Mouse (Mus musculus): ENCODE measurements around the gene Msi2. TPM values are rescaled to one million over a fixed set of nuclear protein-coding genes. Genes with fewer than 3 reads are reported as not detected.

Msi2 gene
- total and polyA plus RNA-seq, 2 experiments from 2014 or later = 33.0 to 170 TPM

DNA sequence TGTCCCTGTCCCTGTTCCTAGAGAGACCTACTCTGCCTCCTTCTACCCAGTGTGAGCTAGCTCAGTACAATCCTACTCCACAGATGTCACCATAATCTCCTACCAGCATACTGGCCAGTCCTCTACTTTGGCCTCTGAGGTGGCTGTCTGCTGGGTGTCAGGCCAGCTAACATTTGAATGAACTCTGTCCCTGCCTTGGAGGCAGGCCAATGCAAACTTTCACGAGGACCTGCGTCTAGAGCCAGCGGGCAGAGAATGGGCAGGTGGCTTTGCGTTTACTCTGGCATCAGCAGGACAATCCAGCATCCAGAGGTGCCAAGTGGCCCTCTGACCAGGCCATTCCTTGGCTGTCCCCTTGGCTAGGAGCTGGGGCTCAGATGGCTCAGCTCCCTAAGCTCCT lies 331.4 kb downstream of the Msi2 start:
- no peak for ATAC-seq
- WGBS = 54% methylated on average over 4 of the region's 4 CpGs
- Histone ChIP-seq H3K4me3 (ENCODE audit: low read length) (no peak overlapping the region), H3K36me3 (ENCODE audit: insufficient read depth, low read length) (no peaks in the 10 kb centered on the region), H3K4me2 (ENCODE audit: low read depth, low read length) (no peak overlapping the region), H3K9ac (replicated peaks; ENCODE audit: low read length) (no peak overlapping the region), H3K4me1 (ENCODE audit: insufficient read depth, low read length) (0 out of 2 replicates have a peak, but pooled peaks cover 3% of the 10 kb centered on the region), H3K27ac (no peak overlapping the region), H3K9me3 (ENCODE audit: low read length) (no peaks in the 10 kb centered on the region), H3K27me3 (ENCODE audit: insufficient read depth, low read length) (no peaks in the 10 kb centered on the region)
- DNase-seq (ENCODE audit: low spot score) = no peak
- TF ChIP-seq CTCF (IDR thresholded peaks at IDR 0.05; ENCODE audit: low read depth) = no peak

DNA sequence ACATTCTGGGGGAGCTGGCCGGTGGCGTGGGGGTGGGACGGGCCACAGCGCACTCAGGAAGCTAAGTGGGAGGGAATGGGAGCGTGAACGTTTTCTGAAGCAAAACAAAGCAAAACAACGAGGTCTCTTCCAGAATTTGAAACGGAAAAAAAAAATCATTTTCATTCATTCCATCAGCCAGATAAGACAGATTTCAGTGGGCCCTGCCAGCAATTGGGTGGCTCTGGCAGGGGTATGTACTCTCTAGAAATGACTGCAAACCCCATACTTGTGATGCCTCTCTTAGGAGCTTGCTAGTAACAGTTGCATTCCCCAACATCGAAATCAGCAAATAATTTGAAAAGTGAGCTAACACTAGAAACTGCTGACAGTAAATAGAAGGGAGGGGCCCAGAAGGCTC lies 335.9 kb downstream of the Msi2 start:
- H3K36me3 ChIP-seq (ENCODE audit: insufficient read depth, low read length) = no peaks in the 10 kb centered on the region; the same call in 1 of the 2 replicates
- no peak overlapping the region for H3K4me3 ChIP-seq (ENCODE audit: low read length)
- no peak overlapping the region for H3K27ac ChIP-seq
- DNase-seq (ENCODE audit: low spot score) = no peak
- TF ChIP-seq CTCF (IDR thresholded peaks at IDR 0.05; ENCODE audit: low read depth) = no peak
- no peak for ATAC-seq
- H3K27me3 ChIP-seq (ENCODE audit: insufficient read depth, low read length) = no peaks in the 10 kb centered on the region
- H3K9me3 ChIP-seq (ENCODE audit: low read length) = no peaks in the 10 kb centered on the region
- no peak overlapping the region for H3K4me2 ChIP-seq (ENCODE audit: low read depth, low read length)
- H3K4me1 ChIP-seq (ENCODE audit: insufficient read depth, low read length) = 0 out of 2 replicates have a peak, but pooled peaks cover 2% of the 10 kb centered on the region
- H3K9ac ChIP-seq (replicated peaks; ENCODE audit: low read length) = no peak overlapping the region
- 68% methylated on average over 9 of the region's 9 CpGs for WGBS

DNA sequence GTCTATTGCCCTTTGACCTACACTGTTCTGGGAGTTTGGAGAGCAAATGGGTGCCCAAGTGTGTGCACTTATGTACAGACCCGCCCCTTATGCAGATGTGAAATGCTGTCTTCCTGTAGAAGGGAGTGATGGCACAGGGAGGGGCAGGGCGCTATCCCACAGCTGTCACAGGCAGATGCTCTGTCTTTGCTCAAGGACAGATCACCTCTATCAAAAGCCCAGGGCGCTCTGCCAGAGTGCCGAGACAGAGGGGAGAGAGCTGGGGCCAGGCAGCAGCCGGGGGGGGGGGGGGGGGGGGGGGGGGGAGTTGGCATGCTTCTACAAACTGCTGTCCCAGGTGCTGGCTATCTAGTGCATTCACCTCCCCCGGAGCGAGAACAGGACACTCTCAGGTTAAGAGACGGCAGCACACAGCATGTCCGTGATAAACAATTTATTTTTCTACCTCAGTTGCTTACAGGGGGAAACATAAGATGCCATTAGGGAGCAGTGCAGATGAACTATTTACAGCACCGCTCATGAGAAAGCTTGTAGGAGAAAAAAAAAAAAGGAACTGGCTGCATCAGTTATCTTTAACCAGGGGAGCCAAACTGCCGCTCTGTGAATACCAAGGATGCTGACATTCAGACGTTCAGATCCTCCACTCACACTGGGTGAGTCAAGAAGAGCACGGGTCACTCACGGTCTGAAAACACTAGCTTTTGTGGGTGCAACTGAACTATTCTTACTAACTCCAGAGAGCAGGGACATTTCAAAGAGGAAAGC lies 337.0 kb downstream of the Msi2 start:
- H3K4me3 ChIP-seq (ENCODE audit: low read length) = no peak overlapping the region
- peak; percentile 16; the same call in 1 of the 2 replicates for ATAC-seq
- H3K4me2 ChIP-seq (ENCODE audit: low read depth, low read length) = no peak overlapping the region
- H3K27me3 ChIP-seq (ENCODE audit: insufficient read depth, low read length) = no peaks in the 10 kb centered on the region
- no peaks in the 10 kb centered on the region for H3K9me3 ChIP-seq (ENCODE audit: low read length)
- no peaks in the 10 kb centered on the region for H3K4me1 ChIP-seq (ENCODE audit: insufficient read depth, low read length)
- no peak for DNase-seq (ENCODE audit: low spot score)
- H3K27ac ChIP-seq = no peak overlapping the region
- no peak for TF ChIP-seq CTCF (IDR thresholded peaks at IDR 0.05; ENCODE audit: low read depth)
- no peaks in the 10 kb centered on the region; the same call in 1 of the 2 replicates for H3K36me3 ChIP-seq (ENCODE audit: insufficient read depth, low read length)
- no peak overlapping the region for H3K9ac ChIP-seq (replicated peaks; ENCODE audit: low read length)
- 48% methylated on average over 11 of the region's 14 CpGs for WGBS

DNA sequence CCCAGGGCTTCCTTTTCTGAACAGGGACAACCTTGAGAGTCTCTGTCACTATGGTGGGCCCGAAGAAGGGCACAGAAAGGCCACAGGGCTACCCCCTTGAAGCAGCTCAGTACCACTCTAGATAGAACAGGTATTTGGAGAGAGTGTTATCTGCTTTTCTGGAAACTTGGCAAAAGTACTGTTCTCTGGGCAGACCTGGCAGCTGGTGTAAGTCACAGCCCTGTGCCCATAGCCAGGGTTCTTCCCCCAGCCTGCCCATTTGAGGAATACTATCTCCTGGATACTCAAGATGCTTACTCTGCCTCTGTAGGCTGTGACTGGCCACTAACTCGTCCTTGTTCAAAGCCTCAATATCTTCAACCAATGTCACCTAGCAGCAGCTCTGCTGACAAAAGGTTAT lies 338.7 kb downstream of the Msi2 start:
- no peaks in the 10 kb centered on the region for H3K4me1 ChIP-seq (ENCODE audit: insufficient read depth, low read length)
- H3K4me2 ChIP-seq (ENCODE audit: low read depth, low read length) = no peak overlapping the region
- no peaks in the 10 kb centered on the region for H3K9me3 ChIP-seq (ENCODE audit: low read length)
- no peak overlapping the region for H3K4me3 ChIP-seq (ENCODE audit: low read length)
- H3K27me3 ChIP-seq (ENCODE audit: insufficient read depth, low read length) = no peaks in the 10 kb centered on the region
- H3K27ac ChIP-seq = no peak overlapping the region
- H3K9ac ChIP-seq (replicated peaks; ENCODE audit: low read length) = no peak overlapping the region
- no peak for TF ChIP-seq CTCF (IDR thresholded peaks at IDR 0.05; ENCODE audit: low read depth)
- 81% methylated on average over 2 of the region's 2 CpGs for WGBS
- no peak for DNase-seq (ENCODE audit: low spot score)
- no peaks in the 10 kb centered on the region; the same call in 1 of the 2 replicates for H3K36me3 ChIP-seq (ENCODE audit: insufficient read depth, low read length)
- no peak for ATAC-seq

DNA sequence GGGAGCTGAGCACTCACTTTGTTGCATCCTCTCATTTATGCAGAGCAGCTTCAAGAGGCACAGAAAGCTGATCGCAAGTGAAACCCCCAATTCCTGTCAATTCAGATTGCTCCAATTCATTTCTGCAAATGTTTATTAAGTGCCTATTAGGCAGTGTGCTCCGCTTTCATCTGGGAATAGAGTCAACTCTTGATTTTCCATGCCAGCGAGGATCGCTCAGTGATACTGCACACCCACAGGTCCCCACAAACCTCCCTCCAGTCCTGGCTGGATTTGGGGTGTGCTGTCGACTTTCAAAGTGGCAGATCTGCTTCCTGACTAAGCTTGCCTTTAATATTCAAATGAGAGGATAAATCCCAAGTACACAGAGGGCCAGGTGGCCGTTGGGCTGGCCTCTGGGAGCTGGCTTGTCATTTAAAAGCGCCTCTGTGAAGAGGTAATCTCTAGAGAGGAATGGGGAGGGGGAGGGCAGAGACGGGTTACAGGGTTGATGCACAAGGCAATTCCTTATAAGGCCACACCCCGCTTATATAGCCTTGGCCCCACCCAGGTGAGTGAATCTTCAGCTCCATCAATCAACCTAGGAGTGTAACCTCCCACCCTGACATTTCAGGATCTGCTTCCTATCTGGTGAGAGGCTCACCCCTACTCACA lies 339.5 kb downstream of the Msi2 start:
- no peak for DNase-seq (ENCODE audit: low spot score)
- Histone ChIP-seq H3K4me1 (ENCODE audit: insufficient read depth, low read length) (no peaks in the 10 kb centered on the region), H3K27me3 (ENCODE audit: insufficient read depth, low read length) (no peaks in the 10 kb centered on the region), H3K4me3 (ENCODE audit: low read length) (no peak overlapping the region), H3K4me2 (ENCODE audit: low read depth, low read length) (no peak overlapping the region), H3K27ac (no peak overlapping the region), H3K9me3 (ENCODE audit: low read length) (no peaks in the 10 kb centered on the region), H3K36me3 (ENCODE audit: insufficient read depth, low read length) (no peaks in the 10 kb centered on the region; the same call in 1 of the 2 replicates), H3K9ac (replicated peaks; ENCODE audit: low read length) (no peak overlapping the region)
- WGBS = 37% methylated on average over 9 of the region's 9 CpGs
- ATAC-seq = no peak
- TF ChIP-seq CTCF (IDR thresholded peaks at IDR 0.05; ENCODE audit: low read depth) = no peak

DNA sequence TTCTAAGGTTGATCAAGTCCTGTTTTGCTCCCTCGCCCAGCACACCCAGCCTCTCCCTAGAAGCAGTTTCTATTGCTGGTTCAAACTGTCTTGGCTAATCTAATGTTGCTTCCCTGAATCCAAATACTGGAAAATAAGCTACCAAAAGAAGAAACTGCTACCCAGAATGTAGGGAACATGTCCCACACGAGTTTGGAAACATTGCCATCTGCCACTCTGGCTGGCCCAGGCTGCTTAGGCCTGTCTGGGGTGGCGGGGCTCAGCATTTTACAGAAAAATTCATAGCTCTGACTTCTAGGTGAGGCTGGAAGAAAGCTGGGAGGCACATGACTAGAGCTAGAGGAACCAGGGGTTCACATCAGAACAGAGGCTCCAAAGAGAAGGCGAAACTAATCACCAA lies 345.7 kb downstream of the Msi2 start:
- WGBS = 82% methylated on average over 4 of the region's 4 CpGs
- peak overlapping the region; percentile 26; the same call in 1 of the 2 replicates for H3K27ac ChIP-seq
- no peak overlapping the region for H3K4me3 ChIP-seq (ENCODE audit: low read length)
- no peak for TF ChIP-seq CTCF (IDR thresholded peaks at IDR 0.05; ENCODE audit: low read depth)
- no peaks in the 10 kb centered on the region for H3K27me3 ChIP-seq (ENCODE audit: insufficient read depth, low read length)
- no peak for ATAC-seq
- no peak for DNase-seq (ENCODE audit: low spot score)
- H3K4me1 ChIP-seq (ENCODE audit: insufficient read depth, low read length) = no peaks in the 10 kb centered on the region
- H3K36me3 ChIP-seq (ENCODE audit: insufficient read depth, low read length) = no peaks in the 10 kb centered on the region
- H3K9me3 ChIP-seq (ENCODE audit: low read length) = no peaks in the 10 kb centered on the region
- no peak overlapping the region for H3K4me2 ChIP-seq (ENCODE audit: low read depth, low read length)
- no peak overlapping the region for H3K9ac ChIP-seq (replicated peaks; ENCODE audit: low read length)

DNA sequence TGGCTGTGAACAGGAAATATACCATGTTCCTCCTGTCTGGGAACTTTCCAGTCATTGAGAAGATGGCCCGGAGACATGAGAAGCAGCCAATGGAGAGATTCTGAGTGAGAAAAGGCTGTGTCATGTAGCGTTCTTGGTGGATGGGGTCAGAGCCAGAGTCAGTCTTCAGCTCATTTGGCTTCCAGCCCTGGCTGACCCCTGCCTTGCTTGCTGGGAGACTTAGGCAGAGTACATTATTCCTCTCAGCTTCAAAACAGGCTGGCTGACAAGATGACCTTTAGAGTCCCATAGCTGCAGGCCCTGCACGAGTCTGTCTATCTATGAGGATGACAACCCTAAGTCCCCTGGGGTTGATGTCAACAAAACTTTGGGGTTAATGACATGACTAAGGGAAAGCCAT lies 348.4 kb downstream of the Msi2 start:
- ATAC-seq (no peak), DNase-seq (ENCODE audit: low spot score) (no peak)
- H3K4me1 ChIP-seq (ENCODE audit: insufficient read depth, low read length) = no peaks in the 10 kb centered on the region
- no peaks in the 10 kb centered on the region for H3K9me3 ChIP-seq (ENCODE audit: low read length)
- H3K27ac ChIP-seq = no peak overlapping the region
- H3K4me3 ChIP-seq (ENCODE audit: low read length) = no peak overlapping the region
- no peak for TF ChIP-seq CTCF (IDR thresholded peaks at IDR 0.05; ENCODE audit: low read depth)
- no peak overlapping the region for H3K4me2 ChIP-seq (ENCODE audit: low read depth, low read length)
- WGBS = 46% methylated on average over 3 of the region's 3 CpGs
- H3K36me3 ChIP-seq (ENCODE audit: insufficient read depth, low read length) = peaks cover 8% of the 10 kb centered on the region; the same call in 1 of the 2 replicates
- H3K9ac ChIP-seq (replicated peaks; ENCODE audit: low read length) = no peak overlapping the region
- no peaks in the 10 kb centered on the region for H3K27me3 ChIP-seq (ENCODE audit: insufficient read depth, low read length)
